Mouse (Mus musculus): Measurements from ENCODE around the gene Dennd1c. TPM values are rescaled to one million over a fixed set of nuclear protein-coding genes. Genes with fewer than 3 reads are reported as not detected.

The Dennd1c gene
- polyA plus RNA-seq, 1 experiment from 2014 or later = 4.8 TPM

DNA sequence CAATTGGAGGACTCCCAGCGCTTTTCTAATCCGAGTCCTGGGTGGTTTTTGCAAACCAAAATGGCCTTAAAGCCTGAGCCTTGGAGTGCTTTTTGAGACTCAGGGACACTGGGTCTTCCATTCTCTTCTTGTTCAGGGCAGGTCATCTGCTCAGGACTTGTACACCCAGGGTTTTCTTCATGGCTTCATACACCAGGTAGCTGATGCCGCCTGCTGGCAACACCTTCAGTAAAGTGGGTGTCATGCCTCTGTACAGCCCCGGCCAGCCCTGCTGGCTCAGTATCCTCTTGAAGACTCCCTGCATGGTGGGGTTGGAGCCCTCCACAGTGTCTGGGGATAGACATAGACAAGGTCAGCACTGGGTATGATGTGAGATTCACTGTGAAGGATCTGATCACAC, 45.5 kb downstream of the Dennd1c start:
- Histone ChIP-seq H3K27me3 (no peaks in the 10 kb centered on the region), H3K4me2 (peak overlapping the region; percentile 67; the same call in 1 of the 2 replicates), H3K36me3 (peaks cover 11% of the 10 kb centered on the region), H3K9ac (no peak overlapping the region; the same call in 1 of the 2 replicates), H3K27ac (no peak overlapping the region), H3K9me3 (no peaks in the 10 kb centered on the region), H3K4me3 (peak overlapping the region; percentile 40; the same call in 1 of the 2 replicates), H3K4me1 (peaks cover 17% of the 10 kb centered on the region)
- 83% methylated on average over 4 of the region's 4 CpGs for WGBS
- no peak for ATAC-seq (ENCODE audit: borderline replicate concordance, extremely low read depth, low FRiP score, low TSS enrichment)

DNA sequence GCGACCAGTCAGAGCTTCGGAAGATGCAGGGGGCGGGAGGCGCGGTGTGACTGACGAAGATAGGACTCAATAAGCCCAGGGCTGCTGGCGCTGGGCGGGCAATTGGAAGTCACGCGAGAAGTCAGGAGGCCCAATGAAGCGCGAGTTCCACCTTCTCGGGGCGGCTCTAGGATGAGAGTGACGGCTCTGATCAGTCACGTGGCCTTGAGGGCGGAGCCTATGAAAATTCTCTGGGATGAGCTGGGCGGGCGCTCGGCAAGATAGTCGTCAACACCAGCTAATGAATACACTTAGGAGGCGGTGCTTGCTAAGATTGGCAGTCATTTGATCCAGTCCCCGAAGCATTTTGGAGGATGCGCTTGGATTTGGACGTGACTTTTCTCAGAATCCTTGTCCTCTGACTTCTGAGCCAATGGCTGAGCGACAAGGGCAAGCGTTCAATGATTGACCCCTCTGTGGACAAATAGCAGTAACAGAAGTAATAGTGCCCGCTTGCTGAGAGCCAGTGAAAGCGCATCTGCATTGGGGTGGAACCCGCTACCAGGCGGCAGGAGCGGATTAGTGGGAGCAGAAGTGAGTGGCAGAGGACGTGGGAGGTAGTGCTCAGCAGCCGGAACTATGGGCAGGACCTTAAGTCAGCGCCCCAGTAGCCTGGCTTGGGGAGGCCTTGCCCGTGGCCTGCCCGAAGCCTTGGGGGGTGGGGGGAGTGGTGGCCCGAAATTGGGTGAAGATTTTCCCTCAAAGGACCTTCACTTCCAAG, 46.5 kb downstream of the Dennd1c start:
- peak; percentile 96 for ATAC-seq (ENCODE audit: borderline replicate concordance, extremely low read depth, low FRiP score, low TSS enrichment)
- no peaks in the 10 kb centered on the region for H3K27me3 ChIP-seq
- H3K9me3 ChIP-seq = no peaks in the 10 kb centered on the region
- under 1% methylated on average over 38 of the region's 38 CpGs for WGBS
- peaks cover 21% of the 10 kb centered on the region for H3K36me3 ChIP-seq
- H3K4me3 ChIP-seq = peak overlapping the region; percentile 77
- peaks cover 17% of the 10 kb centered on the region for H3K4me1 ChIP-seq
- peak overlapping the region; percentile 67 for H3K4me2 ChIP-seq
- H3K27ac ChIP-seq = peak overlapping the region; percentile 86
- H3K9ac ChIP-seq = peak overlapping the region; percentile 100

DNA sequence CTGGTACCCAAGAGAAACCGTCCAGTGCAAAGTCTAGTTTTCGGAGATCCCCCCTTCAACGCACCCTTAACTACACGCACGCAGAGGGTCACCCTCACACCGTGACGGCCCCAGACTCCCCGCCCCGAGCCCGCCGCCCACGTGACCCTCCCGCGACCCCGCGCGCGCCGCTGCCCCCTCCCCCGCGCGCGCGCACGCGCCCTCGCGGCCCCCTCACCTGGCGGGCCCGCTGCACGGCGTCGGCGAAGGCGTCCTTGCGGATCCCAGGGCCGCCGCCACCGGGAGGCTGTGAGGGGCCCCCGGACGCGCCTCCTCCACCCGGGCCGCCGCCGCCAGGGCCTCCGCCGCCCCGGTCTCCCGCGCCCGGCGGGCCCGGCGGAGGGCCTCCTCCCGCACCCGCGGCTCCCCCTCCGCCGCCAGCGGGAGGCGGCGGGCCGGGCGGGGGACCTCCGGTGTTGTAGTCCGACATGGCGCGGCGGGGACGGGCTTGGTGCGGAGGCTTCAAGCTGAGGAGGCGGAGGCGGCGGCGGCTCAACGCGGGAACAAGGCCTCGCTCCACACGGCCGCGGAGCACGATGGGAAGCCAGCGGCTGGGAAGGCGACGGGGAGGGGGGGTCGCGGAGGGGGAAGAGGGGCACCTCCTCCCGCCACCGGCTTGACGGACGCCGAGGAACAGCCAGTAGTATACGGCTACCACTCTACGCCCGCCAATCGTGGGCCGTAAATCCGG, 47.2 kb downstream of the Dennd1c start, which contains the start of gene Khsrp:
TSS of gene Khsrp (minus strand) at position 592 of the 730 bp plus-strand sequence.
- H3K27ac ChIP-seq = peak within 1 kb of the TSS; percentile 95
- WGBS = 2% methylated on average over 94 of the region's 99 CpGs
- peak within 1 kb of the TSS; percentile 100 for H3K9ac ChIP-seq
- peak within 1 kb of the TSS; percentile 86 for H3K4me2 ChIP-seq
- H3K27me3 ChIP-seq = no peaks in the 10 kb centered on the region
- peaks cover 17% of the 10 kb centered on the region for H3K4me1 ChIP-seq
- H3K4me3 ChIP-seq = peak within 1 kb of the TSS; percentile 77
- ATAC-seq (ENCODE audit: borderline replicate concordance, extremely low read depth, low FRiP score, low TSS enrichment) = no peak
- H3K36me3 ChIP-seq = peaks cover 29% of the 10 kb centered on the region
- H3K9me3 ChIP-seq = no peaks in the 10 kb centered on the region

DNA sequence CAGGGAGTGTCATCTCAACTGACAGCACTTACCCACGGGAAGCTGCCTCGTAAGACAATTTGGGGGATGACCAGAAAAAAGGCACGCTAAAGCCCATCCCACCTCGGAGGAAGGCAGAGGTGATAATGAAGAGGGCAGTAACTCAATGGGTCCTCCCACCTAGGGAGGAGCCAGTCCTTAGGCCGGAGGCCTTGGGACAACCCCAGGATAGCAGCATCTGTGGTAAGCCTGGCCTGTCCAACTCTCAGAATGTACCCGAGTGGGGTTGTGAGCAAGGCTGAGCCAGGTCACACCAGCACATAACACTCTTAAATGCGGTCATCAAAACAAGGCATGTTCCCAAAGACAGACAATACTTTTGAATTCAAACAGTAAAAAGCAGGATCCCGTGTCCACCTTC, 48.6 kb downstream of the Dennd1c start:
- ATAC-seq (ENCODE audit: borderline replicate concordance, extremely low read depth, low FRiP score, low TSS enrichment) = no peak
- H3K27me3 ChIP-seq = no peaks in the 10 kb centered on the region
- peak overlapping the region; percentile 100 for H3K9ac ChIP-seq
- H3K4me2 ChIP-seq = peak overlapping the region; percentile 86
- H3K36me3 ChIP-seq = peaks cover 43% of the 10 kb centered on the region
- WGBS = 30% methylated on average over 8 of the region's 8 CpGs
- H3K4me3 ChIP-seq = peak overlapping the region; percentile 77
- no peaks in the 10 kb centered on the region for H3K9me3 ChIP-seq
- H3K27ac ChIP-seq = no peak overlapping the region
- peaks cover 17% of the 10 kb centered on the region for H3K4me1 ChIP-seq

GRCm38 (mm10) chr17:57027471-57027870, 50.8 kb downstream of the Dennd1c start:
- peaks cover 65% of the 10 kb centered on the region for H3K36me3 ChIP-seq
- no peak overlapping the region for H3K4me3 ChIP-seq
- H3K4me1 ChIP-seq = peaks cover 17% of the 10 kb centered on the region
- no peaks in the 10 kb centered on the region for H3K27me3 ChIP-seq
- no peak overlapping the region for H3K4me2 ChIP-seq
- H3K9ac ChIP-seq = no peak overlapping the region
- WGBS = 88% methylated on average over 4 of the region's 4 CpGs
- no peak for ATAC-seq (ENCODE audit: borderline replicate concordance, extremely low read depth, low FRiP score, low TSS enrichment)
- H3K9me3 ChIP-seq = no peaks in the 10 kb centered on the region
- no peak overlapping the region for H3K27ac ChIP-seq

DNA sequence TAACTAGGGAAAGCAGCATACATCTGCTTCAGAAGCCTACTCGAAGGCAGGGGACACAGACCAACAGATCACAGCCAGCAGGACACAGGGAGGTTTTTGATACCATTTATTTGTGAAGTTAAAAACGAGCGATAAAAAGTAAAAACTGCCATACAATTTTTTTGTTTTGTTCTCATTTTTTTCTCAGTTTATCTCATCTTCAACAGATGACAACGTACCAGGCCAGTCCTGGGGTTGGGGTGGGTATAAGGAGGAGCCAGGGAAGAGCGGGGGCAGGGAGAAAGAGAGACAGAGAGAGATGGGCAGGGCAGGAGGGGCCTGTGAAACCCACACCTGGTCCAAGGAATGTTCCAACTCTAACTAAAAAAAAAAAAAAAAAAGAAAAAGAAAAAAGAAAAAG, 57.4 kb downstream of the Dennd1c start:
- Histone ChIP-seq H3K27me3 (no peaks in the 10 kb centered on the region), H3K4me2 (no peak overlapping the region), H3K9ac (no peak overlapping the region), H3K4me1 (no peaks in the 10 kb centered on the region), H3K36me3 (peaks cover 65% of the 10 kb centered on the region), H3K27ac (no peak overlapping the region), H3K4me3 (no peak overlapping the region), H3K9me3 (no peaks in the 10 kb centered on the region)
- 92% methylated on average over 5 of the region's 5 CpGs for WGBS
- no peak for ATAC-seq (ENCODE audit: borderline replicate concordance, extremely low read depth, low FRiP score, low TSS enrichment)

DNA sequence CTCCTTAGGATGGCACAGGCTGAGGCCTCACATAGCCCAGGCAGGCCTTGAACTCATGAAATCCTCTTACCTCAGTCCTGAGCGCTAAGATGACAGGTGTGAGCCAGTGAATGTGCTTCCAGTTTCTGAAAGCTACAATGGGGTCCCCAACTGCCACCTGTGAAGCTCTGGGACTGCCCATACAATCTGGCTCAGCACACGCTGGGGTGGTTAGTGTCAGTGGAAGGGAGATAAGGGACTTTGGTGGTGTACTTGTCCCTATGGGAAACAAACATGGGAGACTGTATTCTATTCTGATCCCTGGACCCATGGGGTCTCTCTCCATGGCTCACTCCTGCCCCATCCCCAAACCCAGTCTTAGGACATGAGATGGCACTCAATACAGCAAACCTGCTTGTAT, 58.6 kb downstream of the Dennd1c start:
- Histone ChIP-seq H3K9me3 (no peaks in the 10 kb centered on the region), H3K4me2 (no peak overlapping the region), H3K27me3 (no peaks in the 10 kb centered on the region), H3K27ac (no peak overlapping the region), H3K4me3 (no peak overlapping the region), H3K9ac (no peak overlapping the region), H3K4me1 (no peaks in the 10 kb centered on the region), H3K36me3 (peaks cover 52% of the 10 kb centered on the region)
- 77% methylated on average over 2 of the region's 2 CpGs for WGBS
- no peak for ATAC-seq (ENCODE audit: borderline replicate concordance, extremely low read depth, low FRiP score, low TSS enrichment)

Other genes starting within 250 kb of the Dennd1c start
- 5.2 and 6.0 TPM in 2 replicates for gene Rfx2, start 247.5 kb downstream of the Dennd1c start, polyA plus RNA-seq (2015; fragmentation: Nextera tagmentation; extraction: Ambion mirVana)
- not detected in 2 replicates for gene Acsbg2, start 204.1 kb downstream of the Dennd1c start, polyA plus RNA-seq (2015; fragmentation: Nextera tagmentation; extraction: Ambion mirVana)
- 0.23 and 0.35 TPM in 2 replicates for gene 1700061G19Rik, start 203.0 kb downstream of the Dennd1c start, polyA plus RNA-seq (2015; fragmentation: Nextera tagmentation; extraction: Ambion mirVana)
- gene Mllt1, start 143.1 kb downstream of the Dennd1c start, polyA plus RNA-seq (2015; fragmentation: Nextera tagmentation; extraction: Ambion mirVana) = 50.0 and 53.2 TPM in 2 replicates
- not detected in 2 replicates for gene Acer1, start 96.4 kb downstream of the Dennd1c start, polyA plus RNA-seq (2015; fragmentation: Nextera tagmentation; extraction: Ambion mirVana)
- 135 and 136 TPM in 2 replicates for gene Clpp, start 88.2 kb downstream of the Dennd1c start, polyA plus RNA-seq (2015; fragmentation: Nextera tagmentation; extraction: Ambion mirVana)
- gene Alkbh7, start 81.2 kb downstream of the Dennd1c start, polyA plus RNA-seq (2015; fragmentation: Nextera tagmentation; extraction: Ambion mirVana) = 40.0 and 40.5 TPM in 2 replicates
- gene Pspn, start 78.5 kb downstream of the Dennd1c start, polyA plus RNA-seq (2015; fragmentation: Nextera tagmentation; extraction: Ambion mirVana) = 0.78 TPM in 1 of 2 replicates, not detected in the other
- gene Gtf2f1, start 67.2 kb downstream of the Dennd1c start, polyA plus RNA-seq (2015; fragmentation: Nextera tagmentation; extraction: Ambion mirVana) = 56.7 and 63.3 TPM in 2 replicates
- gene Gm17949, start 67.0 kb downstream of the Dennd1c start, polyA plus RNA-seq (2015; fragmentation: Nextera tagmentation; extraction: Ambion mirVana) = 0.26 and 0.50 TPM in 2 replicates
- gene Khsrp, start 47.0 kb downstream of the Dennd1c start, polyA plus RNA-seq (2015; fragmentation: Nextera tagmentation; extraction: Ambion mirVana) = 42.1 and 44.1 TPM in 2 replicates
- 0.12 TPM in 1 of 2 replicates, not detected in the other for gene Slc25a41, start 36.9 kb downstream of the Dennd1c start, polyA plus RNA-seq (2015; fragmentation: Nextera tagmentation; extraction: Ambion mirVana)
- gene Crb3, start 19.4 kb downstream of the Dennd1c start, polyA plus RNA-seq (2015; fragmentation: Nextera tagmentation; extraction: Ambion mirVana) = 55.3 and 57.0 TPM in 2 replicates
- gene Slc25a23, start 18.7 kb downstream of the Dennd1c start, polyA plus RNA-seq (2015; fragmentation: Nextera tagmentation; extraction: Ambion mirVana) = 8.7 and 9.5 TPM in 2 replicates
- gene Tubb4a, start 9.3 kb upstream of the Dennd1c start, polyA plus RNA-seq (2015; fragmentation: Nextera tagmentation; extraction: Ambion mirVana) = 16.4 and 17.5 TPM in 2 replicates
- gene Tnfsf9, start 26.8 kb upstream of the Dennd1c start, polyA plus RNA-seq (2015; fragmentation: Nextera tagmentation; extraction: Ambion mirVana) = 8.6 and 10.4 TPM in 2 replicates
- not detected in 2 replicates for gene Cd70, start 71.3 kb upstream of the Dennd1c start, polyA plus RNA-seq (2015; fragmentation: Nextera tagmentation; extraction: Ambion mirVana)
- 0.33 and 0.36 TPM in 2 replicates for gene Tnfsf14, start 115.7 kb upstream of the Dennd1c start, polyA plus RNA-seq (2015; fragmentation: Nextera tagmentation; extraction: Ambion mirVana)
- 2.5 and 3.7 TPM in 2 replicates for gene C3, start 149.6 kb upstream of the Dennd1c start, polyA plus RNA-seq (2015; fragmentation: Nextera tagmentation; extraction: Ambion mirVana)
- 33.1 and 37.3 TPM in 2 replicates for gene Gpr108, start 169.9 kb upstream of the Dennd1c start, polyA plus RNA-seq (2015; fragmentation: Nextera tagmentation; extraction: Ambion mirVana)
- 49.0 TPM in 2 replicates for gene Trip10, start 170.9 kb upstream of the Dennd1c start, polyA plus RNA-seq (2015; fragmentation: Nextera tagmentation; extraction: Ambion mirVana)
- gene Vav1, start 200.6 kb upstream of the Dennd1c start, polyA plus RNA-seq (2015; fragmentation: Nextera tagmentation; extraction: Ambion mirVana) = 3.2 and 6.1 TPM in 2 replicates